Mouse (Mus musculus) mesoderm, embryonic 11.5 days (tissue): ENCODE measurements around the gene Dock1.

ENCODE experiments used
- DNase-seq: peaks from one replicate; pipeline ENCODE4 v3.0.0-alpha.2; 2012; ENCODE audit warnings: low read depth, low spot score

Dock1 gene

DNA sequence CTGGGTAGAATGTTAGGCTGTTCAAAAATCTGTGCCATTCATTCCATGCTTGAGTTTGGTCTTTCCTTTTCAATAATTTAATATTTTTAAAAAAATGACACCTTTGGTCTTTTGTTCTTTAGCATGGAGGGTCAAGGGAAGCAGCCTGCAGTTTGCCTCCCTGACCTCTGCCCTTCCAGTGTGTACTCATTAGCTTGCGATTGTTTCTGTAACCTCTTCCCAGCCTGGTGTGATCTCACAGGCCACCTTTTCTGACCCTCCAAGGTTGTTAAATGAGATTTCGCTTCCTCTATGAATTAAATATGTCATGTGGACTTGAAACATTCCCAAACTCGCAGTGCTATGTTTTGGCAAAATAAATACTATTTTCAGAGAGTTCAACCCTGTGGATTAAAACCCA, 151.6 kb downstream of the Dock1 start:
- DNase-seq = no peak

DNA sequence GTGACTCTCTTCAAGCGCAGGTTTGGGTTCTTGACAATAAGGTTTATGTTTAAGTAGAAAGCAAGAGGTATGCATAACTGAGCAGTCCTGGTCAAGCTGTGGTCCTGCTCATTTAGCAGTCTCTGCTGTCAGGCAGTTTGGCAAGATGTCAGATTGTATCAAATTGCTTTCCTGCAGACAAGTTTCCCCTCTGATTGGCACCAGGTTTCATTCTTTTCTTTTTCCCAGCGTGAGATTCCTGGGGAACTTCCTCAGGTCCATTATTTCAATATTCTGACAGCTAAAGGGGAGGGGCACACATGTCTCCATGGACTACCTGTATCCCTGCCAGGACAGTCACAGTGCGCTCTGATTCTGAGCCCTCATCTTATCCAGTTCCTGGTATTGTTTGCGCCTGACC, 153.4 kb downstream of the Dock1 start:
- no peak for DNase-seq

- DNase-seq = no peak
Observed at GRCm38 (mm10) chr7:134840066-134840465, 169.6 kb downstream of the Dock1 start.

GRCm38 (mm10) chr7:134842751-134843150, 172.3 kb downstream of the Dock1 start:
- no peak for DNase-seq

GRCm38 (mm10) chr7:134862000-134862399, 191.5 kb downstream of the Dock1 start:
- no peak for DNase-seq

- DNase-seq = peak; percentile 78
Observed at GRCm38 (mm10) chr7:134864175-134864574, 193.7 kb downstream of the Dock1 start.

DNA sequence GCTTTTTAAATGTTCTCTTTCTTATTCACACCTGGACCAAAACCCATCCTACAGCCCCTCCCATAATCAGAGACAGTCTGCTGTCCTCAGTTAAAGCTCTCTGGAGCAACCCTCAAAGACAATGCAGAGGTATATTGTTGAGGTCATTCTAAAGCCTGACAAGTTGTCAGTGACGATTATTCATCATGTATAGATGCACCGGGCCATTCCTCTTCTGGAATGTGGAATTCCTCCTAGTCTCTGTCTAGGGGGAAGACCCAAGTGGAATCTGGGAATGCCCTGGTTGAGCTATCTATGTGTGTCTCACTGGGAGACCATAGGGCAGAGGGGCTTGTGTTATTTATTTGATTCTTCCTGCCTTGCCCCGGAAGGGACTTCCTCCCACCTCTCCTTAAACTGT, 202.1 kb downstream of the Dock1 start:
- no peak for DNase-seq

- DNase-seq = no peak
Observed at GRCm38 (mm10) chr7:134872981-134873380, 202.5 kb downstream of the Dock1 start.

DNA sequence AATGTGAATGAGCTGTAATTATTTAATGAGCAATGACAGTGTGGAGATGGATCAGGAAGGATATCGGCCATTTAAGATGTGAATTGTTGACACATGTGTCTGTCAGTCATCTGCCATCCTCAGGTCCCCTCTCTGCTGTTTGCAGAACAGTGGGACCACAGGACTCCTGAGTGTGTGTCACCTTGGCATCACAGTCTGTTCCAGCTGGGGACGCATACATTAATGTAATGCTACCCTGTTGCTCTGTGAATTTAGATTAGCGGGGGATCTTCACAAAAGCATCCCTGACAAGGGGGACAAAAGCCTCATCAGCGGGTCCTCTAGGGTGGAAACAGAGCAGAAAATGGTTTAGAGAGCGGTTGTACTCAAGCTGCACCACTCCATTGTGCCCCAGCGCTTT, 208.5 kb downstream of the Dock1 start:
- DNase-seq = peak; percentile 16

DNA sequence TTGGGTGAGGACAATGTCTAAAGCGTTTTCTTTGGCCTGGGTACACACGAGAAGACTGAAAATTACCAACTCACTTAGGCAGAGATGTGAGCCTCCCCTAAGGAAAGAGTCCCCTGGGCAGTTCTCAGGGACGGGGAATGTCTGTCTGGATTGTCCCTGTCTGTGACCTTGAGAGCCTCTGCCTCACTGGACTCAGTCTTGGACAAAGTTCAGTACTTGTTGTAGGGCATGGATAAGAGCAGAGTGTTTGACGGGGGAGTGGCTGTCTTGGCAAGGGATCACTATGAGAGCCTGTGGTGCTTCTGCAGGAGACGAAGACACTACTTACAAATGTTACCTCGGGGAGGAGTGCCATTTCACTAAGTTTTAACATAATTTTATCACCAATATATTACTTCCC, 210.0 kb downstream of the Dock1 start:
- no peak for DNase-seq

- peak; percentile 32 for DNase-seq
Observed at GRCm38 (mm10) chr7:134883516-134883915, 213.1 kb downstream of the Dock1 start.

- no peak for DNase-seq
Observed at GRCm38 (mm10) chr7:134892449-134892871, 222.0 kb downstream of the Dock1 start.

DNA sequence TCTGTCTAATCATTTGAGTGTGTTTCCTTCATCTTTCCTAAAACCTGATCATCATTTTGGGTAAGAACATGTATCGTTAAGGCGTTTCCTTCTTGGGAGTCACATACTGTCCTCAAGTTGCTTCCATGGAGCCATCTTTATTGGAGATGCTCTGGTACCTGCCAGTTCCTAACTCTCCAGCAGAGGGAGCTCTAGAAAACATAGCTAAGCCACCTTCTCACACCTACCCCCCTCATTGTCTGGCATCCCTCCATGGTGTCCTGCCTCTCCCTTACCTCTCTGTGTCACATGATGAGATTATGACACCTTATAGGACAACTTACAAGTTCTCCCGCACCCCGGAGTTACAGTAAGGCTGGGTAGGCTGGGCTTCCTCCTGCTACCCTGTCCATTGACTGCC, 222.5 kb downstream of the Dock1 start:
- DNase-seq = peak; percentile 18

DNA sequence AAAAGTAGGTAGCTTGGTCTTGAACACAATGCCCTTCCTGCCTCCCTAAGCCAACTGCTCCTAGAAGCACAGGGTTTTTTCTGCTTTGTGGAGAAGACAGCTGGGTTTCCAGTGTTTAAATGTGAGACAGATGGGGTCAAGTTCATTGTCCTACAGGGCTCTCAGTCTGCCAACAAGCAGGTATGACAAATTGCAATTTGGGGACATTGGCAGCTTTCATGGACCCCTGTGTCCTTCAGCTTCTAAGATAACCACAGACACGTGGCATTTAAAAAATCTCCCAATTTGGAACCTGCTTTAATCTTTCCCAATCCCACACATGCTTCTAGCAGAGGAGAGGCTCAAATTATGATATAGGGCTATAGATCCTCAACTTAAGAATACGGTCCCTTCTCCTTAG, 224.2 kb downstream of the Dock1 start:
- no peak for DNase-seq

- no peak for DNase-seq
Observed at GRCm38 (mm10) chr7:134899462-134899861, 229.0 kb downstream of the Dock1 start.

- no peak for DNase-seq
Observed at GRCm38 (mm10) chr7:134901992-134902391, 231.5 kb downstream of the Dock1 start.

DNA sequence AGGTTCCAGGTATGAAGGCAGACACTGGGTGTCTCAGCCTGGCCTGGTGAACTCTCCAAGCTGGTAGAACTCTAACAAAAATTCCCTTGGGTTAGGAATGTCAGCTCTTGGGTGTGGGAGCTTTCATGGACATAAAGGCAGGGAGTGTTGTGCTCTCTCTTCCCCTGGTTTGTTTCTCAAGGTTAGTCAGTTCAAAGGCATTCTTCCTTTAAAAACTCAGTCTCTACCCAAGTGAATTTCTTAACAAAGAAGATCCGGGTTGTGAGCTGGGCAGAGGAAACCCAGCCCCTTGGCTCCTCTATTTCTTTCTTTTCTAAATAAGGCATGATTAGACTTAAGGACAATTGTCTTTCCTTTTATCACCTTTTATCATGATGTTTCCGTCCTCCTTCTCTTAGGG, 261.4 kb downstream of the Dock1 start:
- DNase-seq = no peak

GRCm38 (mm10) chr7:134937471-134937926, 267.0 kb downstream of the Dock1 start:
- peak; percentile 25 for DNase-seq

- DNase-seq = peak; percentile 67
Observed at GRCm38 (mm10) chr7:134937927-134938609, 267.6 kb downstream of the Dock1 start, which contains the start of gene Fam196a. Gene Fam196a (minus strand): TSS chr7:134938430.

DNA sequence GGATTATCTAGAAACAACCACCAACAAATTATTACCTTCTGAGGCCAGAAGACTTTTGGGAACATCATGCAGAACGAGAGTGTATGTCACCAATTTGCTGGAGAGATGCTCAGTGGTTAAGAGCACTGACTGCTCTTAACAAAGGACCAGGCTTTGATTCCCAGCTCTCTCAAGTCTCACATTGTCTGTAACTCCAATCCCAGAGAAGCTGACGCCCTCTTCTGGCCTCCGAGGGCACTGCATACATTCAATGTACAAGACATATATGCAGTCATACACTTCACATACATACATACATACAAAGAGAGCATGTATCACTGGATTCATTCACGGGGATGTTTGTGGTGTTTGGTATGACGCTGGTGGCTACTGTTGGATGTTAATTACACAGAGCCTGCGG, 271.4 kb downstream of the Dock1 start:
- no peak for DNase-seq

DNA sequence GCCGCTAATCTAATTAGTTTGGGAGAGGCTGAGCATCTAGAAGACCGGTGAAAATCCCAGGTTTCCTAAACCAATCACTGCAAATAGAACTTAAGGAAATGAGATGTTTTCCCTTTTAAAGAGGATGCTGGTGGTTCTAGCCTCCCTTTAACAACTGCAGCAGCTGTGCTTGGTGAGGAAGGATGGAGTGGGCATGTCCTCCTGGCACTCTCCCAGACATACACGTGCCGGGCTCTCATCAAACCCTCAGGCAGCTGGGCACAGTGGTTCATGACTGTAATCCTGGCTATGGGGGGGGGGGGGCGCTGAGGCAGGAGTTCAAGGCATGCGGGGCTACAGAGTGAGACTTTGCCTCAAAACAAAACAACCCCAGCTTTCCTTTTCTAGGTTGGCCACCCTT, 272.6 kb downstream of the Dock1 start:
- no peak for DNase-seq

DNA sequence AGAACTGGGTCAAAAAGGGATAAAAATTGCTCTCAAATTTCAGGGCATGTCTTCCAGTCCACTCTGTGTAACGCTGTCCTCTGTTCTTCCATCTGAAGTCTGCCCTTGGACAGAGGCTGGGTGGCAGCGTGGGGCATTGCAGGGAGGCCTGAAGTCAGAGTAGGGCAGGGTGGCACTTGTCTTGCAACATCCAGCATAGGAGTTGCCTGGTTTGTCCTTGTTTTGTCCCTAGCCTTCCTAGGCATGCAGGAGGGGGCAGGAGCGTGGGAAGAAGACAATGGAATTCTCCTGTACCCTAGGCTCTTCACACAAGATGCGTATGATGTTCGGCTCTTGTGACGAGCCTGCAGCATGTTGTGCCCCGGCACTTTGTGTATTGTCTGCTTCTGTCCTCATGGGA, 273.2 kb downstream of the Dock1 start:
- no peak for DNase-seq

DNA sequence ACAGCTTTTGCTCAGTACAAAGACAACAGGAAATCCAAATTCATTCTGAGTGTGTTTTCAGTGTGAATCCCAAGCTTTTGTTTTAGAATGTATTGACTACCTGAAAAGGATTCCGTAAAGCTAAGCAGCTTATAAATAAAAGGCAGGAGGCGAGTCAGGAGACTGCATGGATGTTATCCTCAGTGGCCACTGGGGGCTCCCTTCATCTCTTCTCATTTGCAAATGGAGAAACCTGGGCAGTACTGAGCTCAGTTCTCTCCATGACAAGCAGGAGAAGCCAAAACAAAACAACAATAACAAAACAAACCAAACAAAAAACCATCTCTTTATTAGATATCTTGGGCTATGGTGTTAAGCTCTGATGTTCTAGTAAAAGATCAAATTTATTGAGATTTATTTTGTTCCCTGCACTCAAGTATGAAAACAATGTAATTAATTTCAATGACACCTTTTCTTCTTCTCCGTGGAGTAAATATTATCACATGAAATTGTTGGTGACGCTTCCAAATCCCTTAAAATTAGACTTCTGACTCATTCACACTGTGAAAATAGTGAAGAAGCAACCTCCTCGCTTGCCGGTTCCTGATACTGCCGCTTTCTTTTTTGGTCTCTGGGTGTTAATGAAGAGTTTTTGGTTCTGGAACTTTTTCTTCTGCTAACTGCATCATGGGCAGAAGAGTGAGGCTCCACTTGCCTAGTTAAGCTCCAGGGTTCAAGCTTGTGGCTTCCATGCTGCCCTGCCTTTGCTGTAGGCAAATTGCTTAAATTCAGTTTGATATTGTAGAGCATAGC, 275.7 kb downstream of the Dock1 start:
- no peak for DNase-seq
